Mouse (Mus musculus) intestine, embryonic 15.5 days (tissue): ENCODE data around the gene Sun3. TPM values are rescaled to one million over a fixed set of nuclear protein-coding genes. Genes with fewer than 3 reads are reported as not detected.

ENCODE experiments used
- ATAC-seq: fragments of 200-750 bp; cut with Nextera tagmentation; 2 replicates; pipeline ENCODE4 v1.8.0; 2017; ENCODE audit warnings: moderate TSS enrichment, moderate library complexity
- H3K27ac ChIP-seq: fragments of 300-500 bp; sonication (generic); 2 replicates; pipeline ENCODE4 v1.5.1; 2015; ENCODE audit warnings: mild to moderate bottlenecking, inconsistent platforms
- H3K27me3 ChIP-seq: fragments of 300-500 bp; sonication (generic); replicated peaks from 2 replicates; pipeline ENCODE4 v1.6.1; 2015; ENCODE audit warnings: inconsistent platforms
- H3K36me3 ChIP-seq: fragments of 300-500 bp; sonication (generic); 2 replicates; pipeline ENCODE4 v1.6.1; 2015; ENCODE audit warnings: inconsistent platforms
- H3K4me1 ChIP-seq: fragments of 300-500 bp; sonication (generic); replicated peaks from 2 replicates; pipeline ENCODE4 v1.6.1; 2015; ENCODE audit warnings: inconsistent platforms
- H3K4me2 ChIP-seq: fragments of 300-500 bp; sonication (generic); replicated peaks from 2 replicates; pipeline ENCODE4 v1.6.1; 2015; ENCODE audit warnings: mild to moderate bottlenecking, inconsistent platforms
- H3K4me3 ChIP-seq: fragments of 300-500 bp; sonication (generic); replicated peaks from 2 replicates; pipeline ENCODE4 v1.5.1; 2015; ENCODE audit warnings: inconsistent platforms
- H3K9ac ChIP-seq: fragments of 300-500 bp; sonication (generic); 2 replicates; pipeline ENCODE4 v1.6.1; 2015; ENCODE audit warnings: inconsistent platforms
- H3K9me3 ChIP-seq: fragments of 300-500 bp; sonication (generic); 2 replicates; pipeline ENCODE4 v1.6.1; 2016; ENCODE audit warnings: inconsistent platforms
- WGBS: fragments of 180-500 bp; shearing (Covaris S2); methylation state at CpG from one replicate; pipeline ENCODE4 v1.1.7; 2015; 5-methylcytosine and 5-hydroxymethylcytosine counted together
- polyA plus RNA-seq: library from polyadenylated mRNA; unstranded; fragments of >200 nt; fragmentation: Nextera tagmentation; extraction: Ambion mirVana; gene quantifications from 2 replicates; pipeline ENCODE4 v1.2.1, GENCODE M21; 2015

Gene Sun3
- polyA plus RNA-seq, 1 experiment from 2014 or later: 0.46 TPM

DNA sequence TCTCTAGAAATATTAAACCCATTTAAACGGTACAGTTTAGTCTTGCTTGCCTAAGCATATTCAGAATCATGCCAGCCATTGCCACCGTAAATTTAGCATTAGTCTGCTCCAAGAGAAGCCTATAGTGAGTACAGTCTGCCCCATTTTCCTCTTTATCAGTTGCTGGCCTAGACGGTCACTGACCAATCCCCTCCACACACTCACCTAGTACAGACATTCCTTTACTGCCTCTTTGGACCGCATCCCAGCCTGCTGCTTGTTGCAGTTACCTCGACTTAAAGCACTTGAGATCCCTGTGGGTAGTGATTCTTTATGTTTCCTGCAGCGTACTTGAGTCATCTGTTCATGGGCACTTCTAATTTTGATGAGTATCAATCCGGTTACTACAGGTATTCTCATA lies 24.0 kb downstream of the Sun3 start:
- no peak overlapping the region for H3K27ac ChIP-seq
- no peak for ATAC-seq
- WGBS: 77% methylated on average over 7 of the region's 7 CpGs
- H3K4me1 ChIP-seq: no peaks in the 10 kb centered on the region
- no peak overlapping the region for H3K9ac ChIP-seq
- H3K4me3 ChIP-seq: no peak overlapping the region
- H3K36me3 ChIP-seq: no peaks in the 10 kb centered on the region
- no peaks in the 10 kb centered on the region for H3K9me3 ChIP-seq
- H3K27me3 ChIP-seq: no peaks in the 10 kb centered on the region
- no peak overlapping the region for H3K4me2 ChIP-seq

GRCm38 (mm10) chr11:9020207-9020606 lies 28.6 kb downstream of the Sun3 start:
- no peak overlapping the region for H3K4me3 ChIP-seq
- no peak overlapping the region for H3K27ac ChIP-seq
- H3K9ac ChIP-seq: no peak overlapping the region
- H3K27me3 ChIP-seq: no peaks in the 10 kb centered on the region
- no peaks in the 10 kb centered on the region for H3K36me3 ChIP-seq
- ATAC-seq: no peak
- no peak overlapping the region for H3K4me2 ChIP-seq
- 80% methylated on average over 5 of the region's 5 CpGs for WGBS
- no peaks in the 10 kb centered on the region for H3K4me1 ChIP-seq
- no peaks in the 10 kb centered on the region for H3K9me3 ChIP-seq

DNA sequence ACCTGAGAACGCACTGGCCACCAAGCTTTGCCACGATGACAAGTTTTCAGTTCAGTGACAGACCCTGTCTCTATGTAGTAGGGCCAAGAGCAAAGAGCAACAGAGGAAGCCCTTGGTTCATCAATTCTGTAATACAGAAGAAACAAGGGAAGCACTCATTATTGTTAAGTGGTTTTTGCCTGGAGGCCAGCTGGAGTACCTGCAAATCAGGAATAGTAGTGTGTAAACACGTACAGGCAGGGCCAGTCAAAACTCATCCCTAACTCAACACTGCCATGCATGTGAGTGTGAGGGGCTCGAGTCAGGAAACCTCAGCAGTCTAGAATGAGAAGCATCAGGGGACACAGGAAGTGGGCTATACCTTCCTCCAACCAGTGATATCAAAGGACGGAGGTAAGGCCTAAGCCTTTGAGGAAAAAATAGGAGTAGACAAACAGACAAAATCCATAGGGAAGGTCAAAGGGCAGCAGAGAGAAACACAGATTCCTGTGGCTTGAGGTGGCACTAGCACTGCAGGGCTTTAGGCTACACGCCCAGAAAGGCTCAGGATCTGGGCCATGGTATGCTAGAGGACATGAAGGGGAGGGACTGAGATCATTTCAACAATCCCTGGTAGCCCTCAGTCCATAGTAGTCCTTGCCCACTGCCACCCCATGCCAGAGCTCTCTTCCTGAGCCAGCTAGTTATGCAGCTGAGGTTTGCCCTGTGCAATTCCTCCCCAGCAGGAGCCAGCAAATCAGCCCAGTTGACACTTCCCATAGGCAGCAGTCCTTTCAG lies 30.1 kb downstream of the Sun3 start:
- Histone ChIP-seq H3K27ac (no peak overlapping the region), H3K36me3 (no peaks in the 10 kb centered on the region), H3K4me2 (no peak overlapping the region), H3K9ac (no peak overlapping the region), H3K9me3 (no peaks in the 10 kb centered on the region), H3K4me3 (no peak overlapping the region), H3K4me1 (no peaks in the 10 kb centered on the region), H3K27me3 (no peaks in the 10 kb centered on the region)
- 76% methylated on average over 6 of the region's 6 CpGs for WGBS
- ATAC-seq: no peak

DNA sequence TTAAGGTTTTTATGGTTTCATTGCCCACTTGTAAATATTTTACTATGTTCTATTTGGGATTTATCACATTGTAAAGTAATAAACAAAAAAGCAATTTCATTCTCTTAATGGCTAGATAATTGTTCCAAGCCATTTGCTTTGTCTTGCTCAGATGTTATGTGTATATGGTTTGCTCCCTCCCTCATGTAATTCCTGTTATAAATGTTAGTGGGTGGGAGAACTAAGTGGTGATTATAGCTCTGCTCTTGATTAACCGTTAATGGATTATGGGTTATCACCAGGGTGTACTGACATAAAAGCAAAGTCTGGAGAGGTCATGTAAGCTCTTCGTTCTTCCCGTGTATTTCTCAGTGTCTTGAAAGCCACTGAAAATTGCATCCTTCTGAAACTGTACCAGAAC lies 34.1 kb downstream of the Sun3 start:
- Histone ChIP-seq H3K9me3 (no peaks in the 10 kb centered on the region), H3K4me2 (no peak overlapping the region), H3K9ac (no peak overlapping the region), H3K27ac (no peak overlapping the region), H3K36me3 (no peaks in the 10 kb centered on the region), H3K4me3 (no peak overlapping the region), H3K4me1 (0 out of 2 replicates have a peak, but pooled peaks cover 3% of the 10 kb centered on the region), H3K27me3 (no peaks in the 10 kb centered on the region)
- WGBS: 55% methylated on average over 3 of the region's 3 CpGs
- ATAC-seq: no peak

DNA sequence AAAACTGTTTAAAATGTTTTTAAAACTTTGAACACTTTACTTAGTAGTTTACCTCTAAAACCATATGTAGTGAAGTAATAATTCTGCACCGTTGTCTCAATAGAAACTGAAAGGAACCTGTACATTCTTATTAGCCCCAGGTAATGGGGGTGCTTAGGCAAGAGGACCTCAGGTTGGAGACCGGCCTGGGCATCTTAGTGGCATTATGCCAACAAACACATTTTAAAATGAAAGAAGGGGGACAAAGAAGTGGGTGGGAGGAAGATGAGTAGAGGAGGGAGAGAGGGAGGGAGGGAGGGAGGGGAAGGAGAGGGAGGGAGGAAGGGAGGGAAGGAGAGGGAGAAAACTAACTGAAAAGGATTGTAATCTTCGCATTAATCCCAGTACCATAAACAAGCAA lies 37.4 kb downstream of the Sun3 start:
- H3K9me3 ChIP-seq: no peaks in the 10 kb centered on the region
- peak overlapping the region; percentile 80 for H3K4me3 ChIP-seq
- peak overlapping the region; percentile 74 for H3K4me2 ChIP-seq
- H3K36me3 ChIP-seq: 0 out of 2 replicates have a peak, but pooled peaks cover under 1% of the 10 kb centered on the region
- peak; percentile 50 for ATAC-seq
- H3K27me3 ChIP-seq: no peaks in the 10 kb centered on the region
- WGBS: 3% methylated on average over 3 of the region's 3 CpGs
- H3K9ac ChIP-seq: peak overlapping the region; percentile 85
- peaks cover 3% of the 10 kb centered on the region; the same call in 1 of the 2 replicates for H3K4me1 ChIP-seq
- H3K27ac ChIP-seq: no peak overlapping the region

- peak; percentile 99 for ATAC-seq
- Histone ChIP-seq H3K27me3 (no peaks in the 10 kb centered on the region), H3K9ac (peak within 1 kb of the TSS; percentile 85), H3K36me3 (0 out of 2 replicates have a peak, but pooled peaks cover 3% of the 10 kb centered on the region), H3K9me3 (no peaks in the 10 kb centered on the region), H3K4me3 (peak within 1 kb of the TSS; percentile 80), H3K4me1 (peaks cover 3% of the 10 kb centered on the region; the same call in 1 of the 2 replicates), H3K4me2 (peak within 1 kb of the TSS; percentile 74), H3K27ac (peak within 1 kb of the TSS; percentile 94)
- under 1% methylated on average over 43 of the region's 43 CpGs for WGBS
Measured at GRCm38 (mm10) chr11:9010853-9011339, 37.9 kb downstream of the Sun3 start, which contains the start of gene Hus1. Gene Hus1 (minus strand): TSS chr11:9011191.

DNA sequence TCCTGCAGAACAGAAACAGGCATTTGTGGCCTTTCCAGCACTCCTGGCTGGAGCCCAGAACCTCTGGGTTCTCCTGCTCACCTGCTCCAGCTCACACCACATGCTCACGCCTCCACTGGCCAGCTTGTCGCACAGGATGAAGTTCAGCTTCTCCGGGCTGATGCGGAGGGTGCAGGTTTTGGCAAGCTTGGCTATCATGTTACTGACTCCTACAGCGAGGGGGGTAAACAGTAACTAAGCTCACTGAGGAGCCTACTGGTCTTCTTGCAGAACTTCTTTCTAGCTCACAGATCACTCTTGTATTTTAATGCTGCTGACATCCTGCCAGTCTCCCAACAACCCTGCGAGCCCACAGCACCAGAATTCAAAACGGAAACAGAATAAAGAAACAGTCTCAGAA lies 38.4 kb downstream of the Sun3 start:
- peak; percentile 57 for ATAC-seq
- H3K4me1 ChIP-seq: peaks cover 3% of the 10 kb centered on the region; the same call in 1 of the 2 replicates
- 0 out of 2 replicates have a peak, but pooled peaks cover 6% of the 10 kb centered on the region for H3K36me3 ChIP-seq
- peak overlapping the region; percentile 85 for H3K9ac ChIP-seq
- no peaks in the 10 kb centered on the region for H3K9me3 ChIP-seq
- WGBS: under 1% methylated on average over 7 of the region's 7 CpGs
- peak overlapping the region; percentile 80 for H3K4me3 ChIP-seq
- H3K4me2 ChIP-seq: peak overlapping the region; percentile 74
- H3K27ac ChIP-seq: peak overlapping the region; percentile 94
- H3K27me3 ChIP-seq: no peaks in the 10 kb centered on the region

- WGBS: 96% methylated on average over 5 of the region's 5 CpGs
- no peak for ATAC-seq
- no peaks in the 10 kb centered on the region for H3K9me3 ChIP-seq
Measured at GRCm38 (mm10) chr11:9008761-9009160, 40.0 kb downstream of the Sun3 start.

GRCm38 (mm10) chr11:8988084-8988483 lies 60.7 kb downstream of the Sun3 start:
- 0 out of 2 replicates have a peak, but pooled peaks cover 4% of the 10 kb centered on the region for H3K36me3 ChIP-seq
- H3K27ac ChIP-seq: no peak overlapping the region
- H3K9me3 ChIP-seq: no peaks in the 10 kb centered on the region
- WGBS: 72% methylated on average over 4 of the region's 4 CpGs
- peaks cover 8% of the 10 kb centered on the region; the same call in 1 of the 2 replicates for H3K4me1 ChIP-seq
- H3K4me3 ChIP-seq: no peak overlapping the region
- H3K4me2 ChIP-seq: no peak overlapping the region
- no peak overlapping the region for H3K9ac ChIP-seq
- H3K27me3 ChIP-seq: no peaks in the 10 kb centered on the region
- no peak for ATAC-seq

More at GRCm38 (mm10) chr11:9008761-9009160, 40.0 kb downstream of the Sun3 start:
- Histone ChIP-seq H3K27me3 (no peaks in the 10 kb centered on the region), H3K36me3 (peaks cover 13% of the 10 kb centered on the region), H3K9ac (no peak overlapping the region), H3K27ac (no peak overlapping the region), H3K4me1 (peaks cover 3% of the 10 kb centered on the region; the same call in 1 of the 2 replicates), H3K4me2 (no peak overlapping the region), H3K4me3 (no peak overlapping the region)

DNA sequence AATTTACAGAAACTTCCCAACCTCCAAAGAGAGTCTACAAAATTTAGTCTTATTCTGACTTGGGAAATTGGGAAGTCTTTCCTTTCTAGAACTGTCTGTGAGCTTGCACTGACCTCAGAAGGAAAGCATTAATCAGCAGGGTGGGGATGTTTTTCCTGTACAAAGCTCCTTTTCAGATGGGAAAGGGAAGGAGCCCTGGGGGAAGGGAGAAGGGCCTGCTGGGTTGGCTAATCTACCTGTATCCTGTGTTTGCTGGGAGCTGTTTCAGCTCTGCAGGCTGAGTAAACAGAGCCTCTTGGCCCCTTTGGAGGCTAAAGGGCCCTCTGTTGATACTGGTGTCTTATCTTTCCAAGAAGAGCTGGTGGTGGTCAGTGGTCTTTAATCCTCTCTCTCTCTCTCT lies 62.7 kb downstream of the Sun3 start:
- Histone ChIP-seq H3K9me3 (no peaks in the 10 kb centered on the region), H3K27ac (no peak overlapping the region), H3K4me2 (no peak overlapping the region), H3K27me3 (no peaks in the 10 kb centered on the region), H3K4me3 (no peak overlapping the region), H3K4me1 (peaks cover 8% of the 10 kb centered on the region; the same call in 1 of the 2 replicates), H3K9ac (no peak overlapping the region), H3K36me3 (no peaks in the 10 kb centered on the region)
- peak; percentile 78 for ATAC-seq

DNA sequence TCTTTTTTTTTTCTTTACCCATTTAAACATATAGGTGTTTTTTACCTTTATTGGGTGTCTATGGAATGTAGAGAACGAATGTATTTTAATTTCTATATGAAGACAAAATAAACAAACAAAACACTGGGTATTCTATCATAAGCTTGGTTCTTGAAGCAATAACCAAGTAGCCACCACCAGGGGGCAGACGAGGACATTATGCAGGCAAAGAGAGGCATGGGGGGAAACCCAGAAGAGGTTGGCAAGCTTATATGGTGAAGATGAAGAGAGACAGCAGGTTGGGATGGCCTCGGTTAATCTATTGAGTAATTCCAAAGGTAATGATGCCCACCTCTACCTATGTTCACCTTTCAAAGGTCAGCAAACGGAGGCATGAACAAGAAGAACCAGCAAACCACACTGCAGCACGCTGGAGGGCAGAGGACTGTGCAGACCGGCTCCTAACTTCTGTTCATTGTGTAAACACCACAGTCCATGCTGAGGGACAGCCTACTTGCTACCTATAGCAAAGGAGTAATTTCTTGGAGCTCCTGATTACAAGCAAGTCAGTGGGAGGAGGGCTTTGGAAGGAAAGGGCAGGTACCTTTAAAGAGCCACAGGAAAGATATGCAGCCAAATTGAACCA lies 65.4 kb downstream of the Sun3 start:
- no peaks in the 10 kb centered on the region for H3K27me3 ChIP-seq
- H3K4me1 ChIP-seq: peaks cover 8% of the 10 kb centered on the region; the same call in 1 of the 2 replicates
- H3K4me3 ChIP-seq: no peak overlapping the region
- WGBS: 28% methylated on average over 6 of the region's 6 CpGs
- no peak overlapping the region for H3K9ac ChIP-seq
- H3K4me2 ChIP-seq: no peak overlapping the region
- peak; percentile 53; the same call in 1 of the 2 replicates for ATAC-seq
- no peaks in the 10 kb centered on the region for H3K36me3 ChIP-seq
- no peaks in the 10 kb centered on the region for H3K9me3 ChIP-seq
- no peak overlapping the region for H3K27ac ChIP-seq

DNA sequence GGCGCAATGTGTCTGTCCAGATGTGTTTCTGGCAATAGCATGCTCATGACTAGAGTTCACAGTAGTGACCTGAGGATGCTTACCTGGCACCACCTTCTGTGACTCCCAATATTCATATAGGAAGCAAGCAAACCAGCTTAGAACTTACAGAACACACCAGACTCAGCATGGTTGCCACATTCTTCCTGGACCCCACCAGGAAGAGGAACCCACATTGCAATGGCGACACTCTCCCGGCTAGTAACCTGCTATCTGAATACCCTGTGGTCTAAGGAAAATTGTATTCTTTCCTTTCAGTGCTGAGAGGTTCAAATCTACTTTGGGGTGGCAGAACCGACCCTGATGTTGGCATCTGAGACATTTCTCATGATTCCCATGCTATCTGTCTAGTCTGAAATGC lies 70.6 kb downstream of the Sun3 start:
- H3K36me3 ChIP-seq: no peaks in the 10 kb centered on the region
- 82% methylated on average over 4 of the region's 4 CpGs for WGBS
- no peak overlapping the region for H3K4me2 ChIP-seq
- 0 out of 2 replicates have a peak, but pooled peaks cover 3% of the 10 kb centered on the region for H3K4me1 ChIP-seq
- no peak overlapping the region for H3K27ac ChIP-seq
- no peaks in the 10 kb centered on the region for H3K9me3 ChIP-seq
- no peak for ATAC-seq
- no peak overlapping the region for H3K9ac ChIP-seq
- H3K4me3 ChIP-seq: no peak overlapping the region
- no peaks in the 10 kb centered on the region for H3K27me3 ChIP-seq
